Mouse (Mus musculus) limb, embryonic 14.5 days (tissue): ENCODE measurements around the gene Nbea. TPM values are rescaled to one million over a fixed set of nuclear protein-coding genes. Genes with fewer than 3 reads are reported as not detected.

Source experiments
- ATAC-seq: fragments of 200-750 bp; cut with Nextera tagmentation; 2 replicates; pipeline ENCODE4 v1.8.0; 2017; ENCODE audit warnings: low read depth, moderate number of reproducible peaks, moderate TSS enrichment; ENCODE audit not compliant: low FRiP score
- DNase-seq: peaks from one replicate; pipeline ENCODE4 v3.0.0-alpha.2; 2015; ENCODE audit warnings: low spot score
- H3K27ac ChIP-seq: fragments of 300-500 bp; sonication (generic); replicated peaks from 2 replicates; pipeline ENCODE4 v1.5.1; 2014; ENCODE audit warnings: low read depth, mild to moderate bottlenecking, low read length, moderate library complexity, mixed read lengths
- H3K27me3 ChIP-seq: fragments of 300-500 bp; sonication (generic); 2 replicates; pipeline ENCODE4 v1.6.1; 2014; ENCODE audit warnings: low read length, mixed read lengths; ENCODE audit not compliant: control insufficient read depth, insufficient read depth
- H3K36me3 ChIP-seq: fragments of 300-500 bp; sonication (generic); 2 replicates; pipeline ENCODE4 v1.6.1; 2014; ENCODE audit warnings: mild to moderate bottlenecking, low read length, moderate library complexity, mixed read lengths; ENCODE audit not compliant: control insufficient read depth, insufficient read depth
- H3K4me1 ChIP-seq: fragments of 300-500 bp; sonication (generic); 2 replicates; pipeline ENCODE4 v1.6.1; 2014; ENCODE audit warnings: antibody characterized with exemption, low read length, mixed read lengths; ENCODE audit not compliant: control insufficient read depth, insufficient read depth
- H3K4me2 ChIP-seq: fragments of 300-500 bp; sonication (generic); replicated peaks from 2 replicates; pipeline ENCODE4 v1.6.1; 2014; ENCODE audit warnings: low read depth, mild to moderate bottlenecking, low read length, moderate library complexity; ENCODE audit not compliant: severe bottlenecking
- H3K4me3 ChIP-seq: fragments of 300-500 bp; sonication (generic); replicated peaks from 2 replicates; pipeline ENCODE4 v1.5.1; 2014; ENCODE audit warnings: low read length
- H3K9ac ChIP-seq: fragments of 300-500 bp; sonication (generic); 2 replicates; pipeline ENCODE4 v1.6.1; 2014; ENCODE audit warnings: mild to moderate bottlenecking, low read depth, low read length, moderate library complexity; ENCODE audit not compliant: severe bottlenecking
- H3K9me3 ChIP-seq: fragments of 300-500 bp; sonication (generic); 2 replicates; pipeline ENCODE4 v1.6.1; 2016; ENCODE audit warnings: low read length; ENCODE audit not compliant: control insufficient read depth
- POLR2A ChIP-seq: fragments of 200-500 bp; IDR thresholded peaks from 2 replicates; pipeline ENCODE4 v1.8.0; 2012; ENCODE audit warnings: inconsistent platforms, mild to moderate bottlenecking, moderate library complexity, borderline replicate concordance; ENCODE audit not compliant: insufficient read depth, insufficient read length; ENCODE audit errors: extremely low read depth
- WGBS: fragments of 180-500 bp; shearing (Covaris S2); extraction: QIAGEN DNeasy Blood & Tissue Kit; methylation state at CpG from one replicate; pipeline ENCODE4 v1.1.7; 2014; 5-methylcytosine and 5-hydroxymethylcytosine counted together
- polyA plus RNA-seq, 2 experiments: library from polyadenylated mRNA; depleted of rRNA in 1 of 2; stranded (reverse) in 1 of 2; unstranded in 1 of 2; fragments of >200 nt; fragmentation: Nextera tagmentation in 1 of 2; extraction: Ambion mirVana in 1 of 2; gene quantifications; 2 replicates each; pipeline versions ENCODE4 v1.2.1 to v1.2.3; 2012 to 2014

Gene Nbea
- polyA plus RNA-seq, 2 experiments: 20.6 to 34.1 TPM

DNA sequence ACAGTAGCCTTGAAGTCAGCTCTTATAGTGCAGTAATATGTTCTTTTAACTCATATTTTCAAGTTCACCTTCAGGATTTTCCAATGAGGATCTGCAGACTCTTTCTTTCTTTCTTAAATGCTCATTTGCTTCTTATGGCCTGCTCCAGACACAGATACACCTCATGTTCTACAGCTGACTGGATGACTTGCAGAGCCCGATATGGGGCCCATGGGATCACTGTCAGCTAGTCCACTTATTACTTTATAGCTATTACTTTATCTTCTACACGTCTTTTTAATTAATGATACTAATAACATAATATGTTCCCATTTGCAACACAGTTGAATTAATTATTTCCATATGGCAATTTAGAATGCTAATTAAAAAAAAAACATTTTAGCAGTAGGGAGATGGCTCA is 256.2 kb downstream of the Nbea start:
- WGBS: 53% methylated on average over 2 of the region's 2 CpGs
- no peak for ATAC-seq
- no peak overlapping the region for H3K27ac ChIP-seq
- H3K4me3 ChIP-seq: no peak overlapping the region
- no peak for TF ChIP-seq POLR2A
- H3K27me3 ChIP-seq: no peaks in the 10 kb centered on the region
- no peak for DNase-seq
- no peak overlapping the region for H3K4me2 ChIP-seq
- peaks cover 16% of the 10 kb centered on the region for H3K36me3 ChIP-seq
- no peaks in the 10 kb centered on the region for H3K9me3 ChIP-seq
- no peaks in the 10 kb centered on the region for H3K4me1 ChIP-seq
- H3K9ac ChIP-seq: no peak overlapping the region

- H3K36me3 ChIP-seq: no peaks in the 10 kb centered on the region
Measured at GRCm38 (mm10) chr3:55909290-55909689, 274.2 kb downstream of the Nbea start.

GRCm38 (mm10) chr3:55890574-55890973 is 292.9 kb downstream of the Nbea start:
- no peak overlapping the region for H3K4me2 ChIP-seq

More at GRCm38 (mm10) chr3:55909290-55909689, 274.2 kb downstream of the Nbea start:
- no peak overlapping the region for H3K4me2 ChIP-seq
- no peak overlapping the region for H3K9ac ChIP-seq
- ATAC-seq: no peak
- WGBS: 73% methylated on average over 1 of the region's 1 CpGs
- no peak for TF ChIP-seq POLR2A
- no peak overlapping the region for H3K27ac ChIP-seq
- no peaks in the 10 kb centered on the region for H3K9me3 ChIP-seq
- H3K27me3 ChIP-seq: no peaks in the 10 kb centered on the region
- no peak overlapping the region for H3K4me3 ChIP-seq
- H3K4me1 ChIP-seq: no peaks in the 10 kb centered on the region
- no peak for DNase-seq

DNA sequence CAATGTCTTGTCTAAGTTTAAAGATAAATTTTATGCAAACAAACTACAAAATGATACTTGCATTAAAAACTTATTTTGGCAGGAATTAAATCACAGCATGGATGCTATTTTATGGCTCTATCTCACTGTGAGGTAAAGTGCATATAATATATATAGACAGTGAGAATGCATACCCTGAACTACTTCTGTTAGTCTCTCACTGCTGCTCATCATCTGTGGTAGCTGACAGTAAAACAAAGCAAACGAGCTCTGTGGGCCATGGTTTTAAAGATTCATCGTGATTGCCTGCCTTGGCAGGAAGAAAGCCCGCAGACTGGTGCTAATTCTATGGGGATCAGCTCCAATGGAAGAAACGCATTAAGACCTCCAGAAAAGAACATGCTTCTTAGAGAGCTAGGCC is 294.3 kb downstream of the Nbea start:
- no peak overlapping the region for H3K9ac ChIP-seq
- WGBS: 30% methylated on average over 4 of the region's 4 CpGs
- DNase-seq: no peak
- no peak for TF ChIP-seq POLR2A
- no peaks in the 10 kb centered on the region for H3K27me3 ChIP-seq
- H3K36me3 ChIP-seq: peaks cover 2% of the 10 kb centered on the region; the same call in 1 of the 2 replicates
- ATAC-seq: no peak
- H3K4me1 ChIP-seq: peaks cover 5% of the 10 kb centered on the region; the same call in 1 of the 2 replicates
- no peaks in the 10 kb centered on the region for H3K9me3 ChIP-seq
- H3K27ac ChIP-seq: no peak overlapping the region
- no peak overlapping the region for H3K4me2 ChIP-seq
- H3K4me3 ChIP-seq: no peak overlapping the region

More at GRCm38 (mm10) chr3:55890574-55890973, 292.9 kb downstream of the Nbea start:
- no peak for TF ChIP-seq POLR2A
- ATAC-seq: no peak
- DNase-seq: no peak
- no peaks in the 10 kb centered on the region for H3K9me3 ChIP-seq
- no peak overlapping the region for H3K4me3 ChIP-seq
- H3K4me1 ChIP-seq: peaks cover 5% of the 10 kb centered on the region; the same call in 1 of the 2 replicates
- H3K36me3 ChIP-seq: peaks cover 2% of the 10 kb centered on the region; the same call in 1 of the 2 replicates
- WGBS: 92% methylated on average over 5 of the region's 5 CpGs
- no peaks in the 10 kb centered on the region for H3K27me3 ChIP-seq
- no peak overlapping the region for H3K27ac ChIP-seq
- H3K9ac ChIP-seq: no peak overlapping the region

GRCm38 (mm10) chr3:55887829-55888210 is 295.7 kb downstream of the Nbea start:
- no peak for TF ChIP-seq POLR2A
- peaks cover 5% of the 10 kb centered on the region; the same call in 1 of the 2 replicates for H3K4me1 ChIP-seq
- ATAC-seq (no peak), DNase-seq (no peak)
- H3K4me2 ChIP-seq: no peak overlapping the region
- H3K36me3 ChIP-seq: peaks cover 2% of the 10 kb centered on the region; the same call in 1 of the 2 replicates
- H3K9me3 ChIP-seq: no peaks in the 10 kb centered on the region
- H3K9ac ChIP-seq: no peak overlapping the region
- 34% methylated on average over 2 of the region's 2 CpGs for WGBS
- no peak overlapping the region for H3K27ac ChIP-seq
- H3K27me3 ChIP-seq: no peaks in the 10 kb centered on the region
- H3K4me3 ChIP-seq: no peak overlapping the region
